Mouse (Mus musculus) CD4-positive, CD25-positive, alpha-beta regulatory T cell, adult 4 months (primary cell): ENCODE results near the gene Nefh. TPM values are rescaled to one million over a fixed set of nuclear protein-coding genes. Genes with fewer than 3 reads are reported as not detected.

Experiments
- ATAC-seq: one replicate; pipeline ENCODE4 v1.8.0; 2017
- polyA plus RNA-seq, 2 experiments: library from polyadenylated mRNA; unstranded; fragments of 100-300 nt; shearing (Covaris generic); gene quantifications; one replicate each; pipeline ENCODE4 v1.2.1; 2017

Gene Nefh
- polyA plus RNA-seq, 2 experiments from 2014 or later, result 6.6 to 6.9 TPM

DNA sequence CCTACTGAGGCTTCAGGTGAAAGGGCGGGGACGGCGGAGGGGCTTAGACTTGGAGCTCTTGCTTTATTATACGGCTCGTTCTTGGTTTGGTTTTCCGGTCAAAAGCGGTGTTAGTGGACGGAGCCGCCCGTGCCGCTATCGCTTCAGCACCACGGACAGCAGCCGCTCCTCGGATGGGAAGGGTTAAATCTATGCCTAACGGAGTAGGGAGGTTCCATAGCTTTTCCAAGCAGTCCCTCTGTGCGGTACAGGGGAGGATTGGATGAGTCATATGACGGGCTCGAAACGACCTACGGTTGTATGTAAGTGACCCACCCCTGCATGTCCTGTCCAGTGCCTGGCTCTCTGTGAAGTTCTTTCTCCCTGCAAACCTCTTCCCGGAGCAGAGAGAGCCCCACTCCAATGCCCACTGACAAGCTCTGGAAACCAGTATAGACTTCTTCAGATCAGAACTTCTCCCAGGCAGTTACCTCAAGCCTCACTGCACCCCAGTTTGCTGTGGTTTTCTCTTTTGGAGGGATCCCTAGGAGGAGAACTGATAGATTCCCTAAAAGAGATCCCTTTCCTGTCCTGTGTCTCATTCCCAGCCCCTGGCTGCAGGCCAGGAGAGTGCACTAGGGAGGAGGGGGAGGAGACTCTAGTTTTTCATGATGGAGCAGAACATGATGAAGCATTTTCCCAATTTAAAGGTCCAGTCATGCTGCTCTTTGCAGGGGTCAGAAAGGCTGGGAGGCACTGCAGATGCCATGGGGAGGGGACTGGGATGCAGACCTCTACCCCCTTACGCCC, 1.6 kb upstream of the Nefh start:
- no peak for ATAC-seq

DNA sequence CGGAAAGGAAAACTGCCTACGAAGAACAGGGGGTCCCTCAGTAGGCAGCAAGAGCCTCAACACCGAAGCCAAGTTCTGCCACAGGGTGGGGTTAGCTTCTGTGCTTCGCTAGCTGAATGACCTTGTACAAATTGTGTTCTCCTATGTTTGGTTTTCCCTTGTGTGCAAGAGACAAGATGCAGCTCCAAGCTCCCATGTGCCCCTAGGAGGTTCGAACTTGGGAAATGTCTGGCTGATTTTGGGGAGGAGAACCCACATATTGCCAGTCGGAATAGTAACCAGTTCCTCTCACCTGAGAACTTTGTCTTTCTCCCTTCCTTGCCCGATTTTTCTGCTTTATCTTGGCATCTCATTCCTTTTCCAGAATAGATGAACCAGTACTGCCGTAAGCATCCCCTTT, 928 bp upstream of the Nefh start:
- no peak for ATAC-seq

- ATAC-seq, result peak; percentile 88
Observed at GRCm38 (mm10) chr11:4946947-4947812, 684 bp downstream of the Nefh start.

GRCm38 (mm10) chr11:4946530-4946929, 1.3 kb downstream of the Nefh start:
- ATAC-seq, result peak; percentile 6

GRCm38 (mm10) chr11:4936243-4936642, 11.6 kb downstream of the Nefh start:
- ATAC-seq, result no peak

GRCm38 (mm10) chr11:4931009-4931601, 16.8 kb downstream of the Nefh start:
- no peak for ATAC-seq

- ATAC-seq, result no peak
Observed at GRCm38 (mm10) chr11:4927224-4927623, 20.6 kb downstream of the Nefh start.

DNA sequence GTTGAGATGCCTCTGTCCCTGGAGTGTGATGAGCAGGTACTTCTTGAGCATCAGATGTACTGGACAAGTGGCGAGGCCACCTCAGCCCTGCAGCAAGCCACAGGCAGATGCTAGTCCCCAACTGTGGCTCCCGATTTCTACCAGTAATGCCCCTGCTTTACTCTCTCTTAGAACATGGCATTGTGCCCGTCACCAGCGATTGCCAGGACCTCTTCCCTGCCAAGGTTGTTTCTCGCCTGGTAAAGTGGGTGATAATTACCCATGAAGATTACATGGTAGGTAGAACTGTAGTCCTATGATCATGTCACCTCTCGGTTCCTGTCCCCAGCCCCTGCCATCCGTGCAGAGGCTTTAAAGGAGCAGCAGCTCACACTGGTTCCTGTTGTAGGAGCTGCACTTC, 26.1 kb downstream of the Nefh start:
- no peak for ATAC-seq

GRCm38 (mm10) chr11:4921281-4921680, 26.6 kb downstream of the Nefh start:
- no peak for ATAC-seq

GRCm38 (mm10) chr11:4916068-4916467, 31.8 kb downstream of the Nefh start:
- ATAC-seq, result peak; percentile 64

GRCm38 (mm10) chr11:4906231-4906630, 41.6 kb downstream of the Nefh start:
- no peak for ATAC-seq

DNA sequence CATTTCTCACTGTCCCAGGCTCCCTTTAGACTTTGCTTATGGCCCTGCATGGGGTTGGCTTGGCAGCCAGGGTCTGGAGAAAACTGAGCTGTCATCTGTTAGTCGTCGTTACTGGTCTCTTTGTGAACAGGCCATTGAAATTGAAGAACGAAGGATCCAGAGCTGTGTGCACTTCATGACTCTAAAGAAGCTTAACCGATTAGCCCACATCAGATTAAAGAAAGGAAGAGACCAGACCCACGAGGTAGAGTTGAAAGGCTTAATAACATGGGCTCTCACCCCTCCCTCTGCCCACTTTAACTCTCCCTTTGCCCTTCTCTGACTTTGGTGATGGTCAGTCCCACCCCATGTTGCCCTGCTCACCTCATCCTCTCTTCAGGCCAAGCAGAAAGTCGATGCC, 45.9 kb downstream of the Nefh start:
- no peak for ATAC-seq

DNA sequence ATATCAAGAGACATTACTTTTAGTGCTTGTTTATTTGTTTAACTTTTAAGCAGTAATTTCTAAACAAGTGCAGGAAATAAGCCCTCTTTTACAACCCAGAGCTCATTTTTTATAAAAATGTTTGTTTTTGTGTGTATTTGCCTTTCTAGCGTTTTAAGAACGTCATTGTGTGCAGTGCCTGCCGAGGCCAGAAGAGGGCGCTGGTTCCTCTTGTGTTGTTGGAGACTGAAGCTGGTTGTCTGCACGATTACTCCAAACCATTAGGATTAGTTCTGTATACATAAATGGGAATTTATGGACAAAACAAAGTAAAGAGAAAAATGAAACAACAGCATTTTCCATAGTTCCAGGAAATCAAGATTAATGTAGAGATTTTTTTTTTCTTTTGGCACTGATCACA, 47.4 kb downstream of the Nefh start:
- no peak for ATAC-seq

- ATAC-seq, result peak; percentile 98
Observed at GRCm38 (mm10) chr11:4894848-4895816, 52.7 kb downstream of the Nefh start, which contains the start of gene Thoc5. TSS of gene Thoc5 (plus strand) at chr11:4895320.

Other genes with a start within 250 kb of the Nefh start
- 100 to 1,000 TPM; 400 to 440 TPM for gene Uqcr10, start 243.7 kb downstream of the Nefh start, polyA plus RNA-seq
- gene Zmat5, start 243.4 kb downstream of the Nefh start, polyA plus RNA-seq, result 100 to 1,000 TPM; 133 to 152 TPM
- gene Cabp7, start 201.3 kb downstream of the Nefh start, polyA plus RNA-seq, result under 1 TPM in 1 of 2 experiments, not detected in 1; 0.24 TPM
- gene Nf2, start 98.5 kb downstream of the Nefh start, polyA plus RNA-seq, result 10 to 100 TPM; 19.2 to 24.2 TPM
- 10 to 100 TPM; 50.0 to 62.7 TPM for gene Nipsnap1, start 74.1 kb downstream of the Nefh start, polyA plus RNA-seq
- 10 to 100 TPM; 38.7 to 48.5 TPM for gene Thoc5, start 52.7 kb downstream of the Nefh start, polyA plus RNA-seq
- gene Ap1b1, start 38.8 kb upstream of the Nefh start, polyA plus RNA-seq, result 10 to 100 TPM; 43.6 to 77.5 TPM
- not detected for gene Rasl10a, start 110.1 kb upstream of the Nefh start, polyA plus RNA-seq
- under 1 TPM; 0.35 to 0.71 TPM for gene Gas2l1, start 117.3 kb upstream of the Nefh start, polyA plus RNA-seq
- 1 to 10 TPM; 2.7 to 3.7 TPM for gene Rhbdd3, start 150.9 kb upstream of the Nefh start, polyA plus RNA-seq
- 100 to 1,000 TPM; 160 to 163 TPM for gene Ewsr1, start 151.2 kb upstream of the Nefh start, polyA plus RNA-seq
- gene Emid1, start 204.2 kb upstream of the Nefh start, polyA plus RNA-seq, result under 1 TPM in 1 of 2 experiments, not detected in 1; 0.22 TPM